Mouse (Mus musculus): ENCODE data around the gene Lysmd2.
"Not testable (repeated sequence)": the region's sequence is repeated elsewhere in the genome, so short reads cannot be mapped to it uniquely, and the experiment has no call there.

The Lysmd2 gene

DNA sequence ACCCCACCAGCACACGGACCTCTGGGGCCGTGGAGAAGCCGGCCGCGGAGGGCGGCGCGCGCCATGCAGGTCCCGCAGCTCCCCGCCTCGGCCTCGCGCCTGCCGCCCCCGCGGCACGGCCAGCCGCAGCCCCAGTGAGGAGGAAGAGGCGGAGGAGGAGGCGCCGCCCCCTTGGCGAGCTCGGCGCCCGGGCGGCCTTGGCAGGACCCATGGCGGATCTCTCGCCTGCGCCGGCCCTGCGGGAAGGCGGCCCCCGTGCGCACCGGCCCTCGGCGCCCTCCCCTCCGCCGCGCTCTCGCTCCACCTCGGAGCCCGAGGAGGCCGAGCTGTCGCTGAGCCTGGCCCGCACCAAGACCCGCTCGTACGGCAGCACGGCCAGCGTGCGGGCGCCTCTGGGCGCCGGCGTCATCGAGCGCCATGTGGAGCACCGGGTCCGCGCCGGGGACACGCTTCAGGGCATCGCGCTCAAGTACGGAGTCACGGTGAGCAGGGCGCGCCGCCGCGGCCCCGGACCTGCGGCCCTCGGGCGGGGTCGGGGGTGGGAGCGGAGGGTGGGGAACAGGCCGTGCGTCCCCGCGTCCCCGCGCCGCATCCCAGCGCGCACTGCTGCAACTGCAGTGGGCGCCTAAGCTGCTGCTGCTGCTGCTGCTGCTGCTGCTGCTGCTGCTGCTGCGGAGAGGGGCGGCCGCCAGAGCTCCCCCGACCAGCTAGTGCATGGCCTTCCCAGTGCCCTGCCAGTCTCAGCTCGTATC, at the start of gene Lysmd2:
Lysmd2 (plus strand) TSS at position 186 of the 752 bp plus-strand sequence.
- DNase-seq (ENCODE audit: low read depth, low spot score), result peak; percentile 50

DNA sequence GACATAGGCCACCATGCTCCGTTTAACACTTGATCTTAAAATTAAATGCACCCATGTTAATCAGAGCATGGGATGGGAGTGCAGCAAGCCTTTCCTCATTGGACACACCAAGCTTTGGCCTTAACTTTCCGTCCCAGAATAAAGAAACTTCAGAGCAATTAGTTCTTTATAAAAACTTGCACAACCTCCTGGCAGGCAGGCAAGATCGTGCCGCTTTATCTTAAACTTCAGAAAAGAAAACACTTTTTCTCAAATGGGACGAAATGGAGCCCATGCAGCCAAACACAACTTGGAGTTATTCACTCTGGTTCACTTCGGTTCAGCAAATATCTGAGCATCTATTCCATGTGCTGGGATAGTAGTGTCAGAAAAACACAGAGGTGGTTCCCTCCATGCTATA, 46.2 kb upstream of the Lysmd2 start:
- no peak for DNase-seq (ENCODE audit: low read depth, low spot score)

- DNase-seq (ENCODE audit: low read depth, low spot score), result no peak
These were observed 43.7 kb upstream of the Lysmd2 start for GRCm38 (mm10) chr9:75581694-75582350.

GRCm38 (mm10) chr9:75589850-75590790, 35.4 kb upstream of the Lysmd2 start:
- no peak for DNase-seq (ENCODE audit: low read depth, low spot score)

DNA sequence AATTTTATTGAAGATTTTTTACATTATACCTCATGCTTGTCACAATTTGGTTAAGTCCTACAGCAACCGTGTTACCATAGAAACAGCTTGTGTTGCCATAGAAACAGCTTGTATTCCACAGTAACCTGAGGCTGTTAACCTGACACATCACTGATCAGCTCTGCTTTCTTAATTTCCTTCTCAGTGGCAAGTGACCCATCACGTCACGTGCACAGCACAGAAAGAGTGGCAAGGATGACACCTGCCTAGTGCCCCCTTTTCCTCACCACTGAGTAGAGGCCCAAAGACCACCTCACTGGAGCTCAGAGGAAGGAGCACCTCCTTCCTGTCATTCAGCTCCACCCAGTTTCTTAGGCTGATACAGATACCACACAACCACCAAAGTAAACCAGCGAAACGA, 32.1 kb upstream of the Lysmd2 start:
- DNase-seq (ENCODE audit: low read depth, low spot score), result no peak

GRCm38 (mm10) chr9:75597036-75597435, 28.5 kb upstream of the Lysmd2 start:
- DNase-seq (ENCODE audit: low read depth, low spot score), result no peak

DNA sequence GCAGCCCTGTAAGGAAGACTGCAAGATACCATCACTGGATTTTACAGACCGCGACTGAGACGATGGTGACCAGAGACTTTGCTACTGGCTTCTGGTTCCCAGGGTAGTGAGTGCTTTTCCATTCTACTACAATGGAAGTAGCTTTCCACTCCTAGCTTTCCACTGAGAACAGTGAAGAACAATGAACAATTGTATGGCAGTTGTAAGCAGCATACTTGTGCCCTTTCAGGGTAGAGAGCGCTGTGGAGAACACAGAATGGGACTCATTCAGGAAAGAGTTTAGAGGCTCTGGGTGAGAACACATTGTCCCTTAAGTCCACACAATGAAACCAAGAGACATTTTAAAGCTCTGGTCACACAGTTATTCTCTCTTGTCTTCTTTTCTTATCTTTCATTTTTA, 27.9 kb upstream of the Lysmd2 start:
- no peak for DNase-seq (ENCODE audit: low read depth, low spot score)

DNA sequence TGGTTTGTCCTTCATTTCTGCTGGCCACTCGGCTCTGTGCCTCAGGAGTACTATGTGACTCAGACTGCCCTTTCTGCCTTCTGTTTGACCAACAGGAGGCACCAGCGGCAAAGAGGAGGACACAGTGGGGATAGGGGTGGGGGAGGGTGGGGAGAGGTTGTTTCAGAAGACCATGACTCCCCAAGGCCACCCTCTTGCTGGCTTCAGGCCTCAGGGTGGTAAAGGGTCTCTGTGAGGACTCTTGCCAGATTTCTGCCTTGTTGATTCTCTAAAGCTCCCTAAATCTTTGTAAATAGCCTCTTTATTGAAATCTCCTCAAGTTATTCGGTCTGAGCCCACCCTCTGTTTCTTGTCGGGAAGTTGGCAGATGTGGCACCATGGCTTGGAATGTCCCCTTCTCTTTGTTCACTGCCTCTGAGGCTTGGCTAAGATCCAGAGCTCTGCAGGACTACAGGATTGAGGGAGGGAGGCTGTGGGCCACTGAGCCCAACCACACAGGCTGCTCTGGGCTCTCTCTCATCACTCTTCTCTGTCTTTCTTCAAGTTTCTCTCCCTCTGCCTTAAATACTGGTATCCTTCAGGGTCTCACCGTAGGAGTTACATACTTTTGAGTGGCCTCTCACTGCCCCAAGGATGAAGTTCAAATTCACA, 26.2 kb upstream of the Lysmd2 start:
- DNase-seq (ENCODE audit: low read depth, low spot score), result peak; percentile 69

- no peak for DNase-seq (ENCODE audit: low read depth, low spot score)
These were observed 25.2 kb upstream of the Lysmd2 start for GRCm38 (mm10) chr9:75600166-75600934.

DNA sequence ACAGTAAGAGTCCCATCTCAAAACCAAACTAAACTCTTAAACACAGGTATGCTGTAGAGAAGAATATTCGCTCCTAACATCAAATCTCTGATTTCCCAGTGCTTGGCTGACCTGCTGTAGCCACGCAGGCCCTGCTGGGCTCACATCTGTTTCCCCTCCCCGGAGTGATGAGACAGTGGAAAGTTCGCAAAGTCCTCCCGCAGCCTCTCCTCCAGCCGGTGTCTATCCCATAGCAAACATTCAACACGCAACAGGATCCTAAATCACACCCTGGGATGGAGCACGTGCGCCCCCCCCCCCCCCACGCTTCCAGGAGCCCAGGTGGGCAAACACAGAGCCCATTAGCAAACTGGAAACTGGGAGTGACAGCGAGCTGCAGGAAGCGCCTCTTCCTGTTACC, 24.0 kb upstream of the Lysmd2 start:
- DNase-seq (ENCODE audit: low read depth, low spot score), result no peak

DNA sequence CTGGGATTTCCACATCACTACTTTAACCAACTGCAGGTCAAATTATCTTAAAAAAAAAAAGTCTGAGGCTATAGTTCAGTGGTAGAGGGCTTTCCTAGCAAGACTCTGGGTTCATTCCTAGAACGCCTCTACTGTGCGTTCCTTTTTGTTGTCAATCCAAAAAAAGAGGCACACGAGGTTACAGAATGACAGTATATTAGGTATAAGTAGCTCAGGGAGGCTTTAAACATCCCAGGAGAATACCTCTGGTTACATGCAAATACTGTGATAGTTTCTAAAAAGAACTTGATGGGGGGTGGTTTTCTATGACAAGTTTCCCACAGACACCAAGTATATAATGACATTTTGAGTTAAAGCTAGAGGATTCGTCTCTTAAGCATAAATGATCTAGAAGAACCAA, 18.0 kb upstream of the Lysmd2 start:
- DNase-seq (ENCODE audit: low read depth, low spot score), result no peak

DNA sequence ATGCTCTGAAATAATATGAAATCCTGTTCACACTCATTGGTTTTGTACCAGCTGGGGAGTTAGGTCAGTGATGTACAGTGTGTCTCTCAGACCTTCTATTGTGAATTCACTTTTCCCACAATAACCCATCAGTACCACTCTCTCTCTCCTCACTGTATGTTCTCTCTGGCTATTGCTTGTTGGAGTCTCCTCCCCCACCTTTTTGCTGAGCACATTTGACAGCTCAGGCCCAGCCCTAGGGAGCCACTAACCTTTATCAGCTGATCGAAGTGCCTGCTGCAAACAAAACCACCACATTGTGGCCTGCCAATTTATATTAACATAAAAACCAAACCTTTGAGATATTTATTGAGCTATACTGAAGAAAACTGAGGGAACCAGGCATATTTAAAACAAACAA, 16.0 kb upstream of the Lysmd2 start:
- no peak for DNase-seq (ENCODE audit: low read depth, low spot score)

GRCm38 (mm10) chr9:75609965-75610364, 15.6 kb upstream of the Lysmd2 start:
- no peak for DNase-seq (ENCODE audit: low read depth, low spot score)

DNA sequence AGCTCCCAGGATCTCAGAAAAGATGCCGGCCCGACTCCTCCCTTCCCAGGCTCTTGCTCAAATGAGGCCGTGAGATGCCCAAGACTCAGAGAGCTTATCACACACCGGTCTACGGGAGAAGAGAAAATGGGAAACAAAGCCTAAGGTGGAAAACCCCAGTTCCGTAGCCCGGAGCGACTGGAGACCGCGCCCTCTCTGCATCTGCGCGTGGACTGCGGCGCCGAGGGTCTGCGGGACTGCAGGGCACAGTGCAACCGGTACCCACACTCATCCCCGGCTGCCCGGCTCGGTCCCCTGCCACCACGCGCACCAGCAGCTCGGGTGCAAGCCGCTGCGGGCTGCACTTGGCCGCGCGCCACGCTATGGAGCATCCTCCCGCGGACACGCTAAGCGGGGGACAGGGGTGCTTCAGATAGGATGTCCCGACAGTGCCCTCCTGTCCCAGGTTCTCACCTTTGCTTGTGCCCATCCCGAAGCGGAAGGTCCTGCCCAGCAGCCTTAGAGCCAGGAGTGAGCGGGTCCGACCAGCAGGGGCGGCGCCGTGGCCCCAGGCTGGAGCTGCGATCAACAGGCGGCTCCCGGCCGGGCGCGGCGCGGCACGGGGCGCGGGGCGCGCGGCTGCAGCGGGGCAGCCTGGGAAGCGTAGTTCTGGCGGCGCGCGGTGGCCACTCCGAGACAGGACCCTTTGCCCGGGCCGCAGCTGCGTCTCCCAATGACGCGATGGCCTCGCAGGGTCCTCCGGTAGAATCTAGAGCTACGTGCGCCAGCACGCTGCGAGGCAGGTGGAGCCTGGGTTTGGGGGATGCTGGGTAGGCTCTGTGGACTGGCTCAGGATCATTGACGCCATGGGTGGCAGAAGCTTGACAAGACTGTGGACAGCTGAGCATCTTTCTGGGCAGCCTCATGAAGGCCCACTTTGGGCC, 14.7 kb upstream of the Lysmd2 start, which contains the start of gene Tmod2:
Tmod2 (minus strand) TSS at position 755 of the 923 bp plus-strand sequence.
- DNase-seq (ENCODE audit: low read depth, low spot score), result no peak

- DNase-seq (ENCODE audit: low read depth, low spot score), result no peak
These were observed 9.0 kb upstream of the Lysmd2 start for GRCm38 (mm10) chr9:75616560-75616959.

- no peak for DNase-seq (ENCODE audit: low read depth, low spot score)
These were observed 6.6 kb upstream of the Lysmd2 start for GRCm38 (mm10) chr9:75618836-75619400.

GRCm38 (mm10) chr9:75619761-75620160, 5.8 kb upstream of the Lysmd2 start:
- DNase-seq (ENCODE audit: low read depth, low spot score), result not testable (repeated sequence)

DNA sequence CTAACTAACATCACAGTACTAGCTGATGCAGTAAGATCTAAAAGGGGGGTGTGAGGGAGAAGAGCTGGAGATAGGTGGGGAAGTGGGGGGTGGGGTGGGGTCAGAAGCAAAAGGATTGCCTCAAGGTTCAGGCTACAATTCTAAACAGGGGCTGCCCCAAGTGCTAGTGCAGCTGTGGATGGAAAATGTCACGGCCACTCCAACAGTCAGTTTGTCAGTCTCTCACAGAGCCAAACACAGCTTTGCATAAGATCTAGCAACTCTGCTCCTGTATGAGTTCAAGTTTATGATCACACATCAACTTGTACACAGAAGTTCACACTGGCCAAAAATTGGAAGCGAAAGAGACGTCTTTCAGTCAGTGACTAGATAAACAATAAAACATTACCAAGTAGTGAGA, 4.1 kb upstream of the Lysmd2 start:
- DNase-seq (ENCODE audit: low read depth, low spot score), result no peak

- DNase-seq (ENCODE audit: low read depth, low spot score), result no peak
These were observed 472 bp upstream of the Lysmd2 start for GRCm38 (mm10) chr9:75624983-75625555.
